Mouse (Mus musculus): ENCODE results near the gene Wwox. TPM values are rescaled to one million over a fixed set of nuclear protein-coding genes. Genes with fewer than 3 reads are reported as not detected.

The Wwox gene
- 3.3 TPM for polyA plus RNA-seq (2014; fragmentation: Illumina TruSeq; extraction: RNeasy Lipid Tissue Mini Kit (QIAGEN cat#74804); ENCODE audit: insufficient read depth, low read depth, low replicate concordance)

DNA sequence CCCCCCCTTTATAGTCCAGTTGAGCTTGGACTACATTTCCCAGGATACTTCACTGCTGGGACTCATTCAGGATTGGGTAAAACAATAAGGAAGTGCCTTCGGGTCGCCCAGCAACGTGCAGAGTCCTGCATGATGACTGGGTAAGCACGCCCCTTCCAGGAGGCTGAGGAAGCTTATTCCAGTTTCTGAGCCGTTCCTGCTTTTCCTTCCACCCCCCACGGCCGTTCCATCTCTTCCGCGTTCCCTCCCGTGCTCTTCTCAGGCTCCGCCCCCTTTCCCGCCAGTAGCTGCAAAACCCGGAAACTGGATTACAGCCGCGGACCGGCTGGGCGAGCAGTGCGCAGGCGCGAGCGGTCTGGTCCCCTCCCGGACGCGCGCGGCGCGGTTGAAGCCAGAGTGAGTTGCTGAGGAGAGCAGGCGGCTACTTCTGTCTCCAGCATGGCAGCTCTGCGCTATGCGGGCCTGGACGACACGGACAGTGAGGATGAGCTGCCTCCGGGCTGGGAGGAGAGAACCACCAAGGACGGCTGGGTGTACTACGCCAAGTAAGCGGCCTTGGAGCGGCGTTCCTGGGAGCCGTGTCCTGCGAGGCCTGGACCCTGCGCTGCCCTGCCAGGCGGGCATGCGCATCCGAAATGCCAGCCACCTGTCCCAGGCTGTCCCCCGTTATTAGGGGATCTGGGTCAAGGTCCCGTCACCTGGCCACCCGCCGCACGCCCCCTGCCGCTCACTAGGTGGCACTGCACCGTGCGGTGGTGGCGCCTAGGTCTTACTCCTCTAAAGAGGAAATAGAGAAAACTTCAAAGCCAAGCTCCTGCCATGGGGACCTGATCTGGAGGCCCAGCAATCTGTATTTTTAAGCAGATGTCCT lies at the start of gene Wwox:
Wwox (plus strand) TSS at position 322 of the 871 bp plus-strand sequence.

DNA sequence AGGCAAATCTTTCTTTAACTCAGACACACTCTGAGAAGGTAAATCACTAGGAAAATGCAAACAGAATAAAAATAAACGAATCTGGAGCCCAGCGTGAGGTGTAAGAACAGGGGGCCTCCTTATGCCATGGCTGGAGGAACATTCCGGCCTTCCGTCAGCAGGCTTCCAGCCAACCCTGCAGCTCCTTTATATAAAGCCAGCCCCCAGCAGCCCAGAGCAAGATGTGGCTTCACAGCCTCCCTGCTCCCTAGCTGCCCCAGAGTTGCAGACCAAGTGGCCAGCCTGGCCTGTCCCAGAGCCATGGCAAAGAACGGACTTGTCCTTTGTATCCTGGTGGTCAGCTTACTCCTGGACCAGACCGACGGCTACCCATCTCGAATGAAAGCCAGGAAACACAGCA lies 21.7 kb upstream of the Wwox start, which contains the start of gene Clec3a:
Clec3a (plus strand) TSS at position 301 of the 400 bp plus-strand sequence.

Other genes starting within 250 kb of the Wwox start
- gene Vat1l, start 234.0 kb upstream of the Wwox start, polyA plus RNA-seq (2014; fragmentation: Illumina TruSeq; extraction: RNeasy Lipid Tissue Mini Kit (QIAGEN cat#74804); ENCODE audit: insufficient read depth, low read depth, low replicate concordance), result 0.25 TPM
- not detected for gene Clec3a, start 21.6 kb upstream of the Wwox start, polyA plus RNA-seq (2014; fragmentation: Illumina TruSeq; extraction: RNeasy Lipid Tissue Mini Kit (QIAGEN cat#74804); ENCODE audit: insufficient read depth, low read depth, low replicate concordance)

Data from lung, adult 10 weeks (tissue).